Mouse (Mus musculus) liver, embryonic 13.5 days (tissue): ENCODE measurements around the gene Tmod2. TPM values are rescaled to one million over a fixed set of nuclear protein-coding genes. Genes with fewer than 3 reads are reported as not detected.
"Not testable (repeated sequence)": the region's sequence is repeated elsewhere in the genome, so short reads cannot be mapped to it uniquely, and the experiment has no call there.

Experiments
- ATAC-seq: fragments of 200-750 bp; cut with Nextera tagmentation; 2 replicates; pipeline ENCODE4 v1.8.0; 2017; ENCODE audit warnings: low read depth, mild to moderate bottlenecking, moderate number of reproducible peaks, moderate library complexity
- DNase-seq: peaks from one replicate; pipeline ENCODE4 v3.0.0; 2022
- H3K27ac ChIP-seq: fragments of 300-500 bp; sonication (generic); 2 replicates; pipeline ENCODE4 v1.5.1; 2015; ENCODE audit warnings: moderate library complexity, mild to moderate bottlenecking, inconsistent platforms
- H3K27me3 ChIP-seq: fragments of 300-500 bp; sonication (generic); 2 replicates; pipeline ENCODE4 v1.6.1; 2015; ENCODE audit warnings: mild to moderate bottlenecking, inconsistent platforms
- H3K36me3 ChIP-seq: fragments of 300-500 bp; sonication (generic); 2 replicates; pipeline ENCODE4 v1.6.1; 2015; ENCODE audit warnings: mild to moderate bottlenecking, inconsistent platforms
- H3K4me1 ChIP-seq: fragments of 300-500 bp; sonication (generic); replicated peaks from 2 replicates; pipeline ENCODE4 v1.6.1; 2015; ENCODE audit warnings: inconsistent platforms
- H3K4me2 ChIP-seq: fragments of 300-500 bp; sonication (generic); 2 replicates; pipeline ENCODE4 v1.6.1; 2015; ENCODE audit warnings: inconsistent platforms, mild to moderate bottlenecking, moderate library complexity
- H3K4me3 ChIP-seq: fragments of 300-500 bp; sonication (generic); replicated peaks from 2 replicates; pipeline ENCODE4 v1.5.1; 2015; ENCODE audit warnings: mild to moderate bottlenecking, inconsistent platforms
- H3K9ac ChIP-seq: fragments of 300-500 bp; sonication (generic); 2 replicates; pipeline ENCODE4 v1.6.1; 2015; ENCODE audit warnings: mild to moderate bottlenecking, inconsistent platforms
- H3K9me3 ChIP-seq: fragments of 300-500 bp; sonication (generic); replicated peaks from 2 replicates; pipeline ENCODE4 v1.6.1; 2016; ENCODE audit warnings: inconsistent platforms
- WGBS: fragments of 180-500 bp; shearing (Covaris S2); methylation state at CpG from one replicate; pipeline ENCODE4 v1.1.7; 2015; ENCODE audit not compliant: insufficient replicate concordance; 5-methylcytosine and 5-hydroxymethylcytosine counted together
- polyA plus RNA-seq: library from polyadenylated mRNA; unstranded; fragments of >200 nt; fragmentation: Nextera tagmentation; extraction: Ambion mirVana; gene quantifications from 2 replicates; pipeline ENCODE4 v1.2.1, GENCODE M21; 2015

Tmod2 gene
- polyA plus RNA-seq, 1 experiment from 2014 or later = 0.62 TPM

DNA sequence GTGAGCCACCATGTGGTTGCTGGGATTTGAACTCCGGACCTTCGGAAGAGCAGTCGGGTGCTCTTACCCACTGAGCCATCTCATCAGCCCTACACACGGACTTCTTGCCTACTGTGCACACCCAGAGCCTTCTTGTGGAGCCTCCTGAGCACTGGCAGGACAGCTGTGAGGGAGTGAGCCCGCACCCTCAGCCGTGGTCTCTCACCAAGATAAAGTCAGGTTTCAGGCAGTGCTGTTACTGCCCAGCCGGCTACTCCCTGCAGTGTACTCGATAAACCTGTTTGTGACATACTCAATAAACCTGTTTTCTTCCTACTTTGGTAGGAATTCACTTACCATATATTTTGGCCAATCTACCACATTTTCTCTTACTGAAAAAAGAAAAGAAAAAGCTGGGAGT is 65.6 kb downstream of the Tmod2 start:
- no peaks in the 10 kb centered on the region for H3K9me3 ChIP-seq
- H3K4me3 ChIP-seq = no peak overlapping the region
- peaks cover 58% of the 10 kb centered on the region for H3K4me1 ChIP-seq
- H3K4me2 ChIP-seq = no peak overlapping the region
- DNase-seq = no peak
- H3K36me3 ChIP-seq = no peaks in the 10 kb centered on the region
- H3K27ac ChIP-seq = no peak overlapping the region; the same call in 1 of the 2 replicates
- WGBS = 44% methylated on average over 8 of the region's 8 CpGs
- peak; percentile 74 for ATAC-seq
- H3K9ac ChIP-seq = no peak overlapping the region
- no peaks in the 10 kb centered on the region for H3K27me3 ChIP-seq

DNA sequence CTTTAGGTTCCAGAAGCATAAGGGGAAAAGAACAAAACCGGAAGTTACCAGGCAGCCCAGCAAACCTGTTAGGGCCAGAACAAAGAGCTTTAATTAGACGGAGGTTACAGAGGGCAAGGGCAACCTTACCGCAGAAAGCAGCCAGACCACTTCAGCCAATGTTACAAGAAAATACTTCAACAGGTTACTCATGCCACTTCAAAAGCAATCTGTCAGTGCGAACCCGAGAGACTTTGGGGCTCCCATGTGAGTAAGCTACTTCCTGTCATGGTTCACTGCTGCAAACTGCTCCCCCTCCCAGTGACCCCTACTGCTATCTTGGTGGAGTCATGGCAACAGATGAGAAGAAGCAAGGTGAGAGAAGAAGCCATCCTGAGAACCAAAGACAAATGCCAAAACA is 69.6 kb downstream of the Tmod2 start:
- Histone ChIP-seq H3K9me3 (no peaks in the 10 kb centered on the region), H3K9ac (no peak overlapping the region), H3K4me3 (no peak overlapping the region), H3K27me3 (no peaks in the 10 kb centered on the region), H3K36me3 (no peaks in the 10 kb centered on the region), H3K27ac (no peak overlapping the region), H3K4me2 (no peak overlapping the region), H3K4me1 (peaks cover 48% of the 10 kb centered on the region)
- DNase-seq (no peak), ATAC-seq (no peak)
- WGBS = 15% methylated on average over 5 of the region's 5 CpGs

DNA sequence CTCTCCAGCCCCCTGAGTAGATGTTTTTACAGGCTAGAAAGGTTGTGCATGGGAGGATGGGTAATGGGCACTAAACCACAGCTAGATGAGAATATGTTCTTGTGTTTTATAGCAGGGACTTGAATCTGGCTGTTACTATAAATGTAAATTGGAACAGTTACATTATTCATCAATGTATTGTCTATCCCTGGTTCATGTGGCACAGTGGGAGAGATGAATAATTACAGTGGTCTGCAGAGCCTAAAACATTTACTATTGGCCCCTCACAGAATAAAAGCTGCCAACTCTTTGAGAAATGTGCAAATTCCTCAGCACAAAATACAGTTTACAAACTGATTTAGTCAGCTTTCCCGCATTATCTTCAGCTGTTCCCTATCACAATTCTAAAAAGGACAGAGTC is 74.7 kb downstream of the Tmod2 start:
- Histone ChIP-seq H3K9me3 (no peaks in the 10 kb centered on the region), H3K27ac (no peak overlapping the region), H3K4me1 (peaks cover 20% of the 10 kb centered on the region), H3K36me3 (0 out of 2 replicates have a peak, but pooled peaks cover 2% of the 10 kb centered on the region), H3K9ac (no peak overlapping the region), H3K4me3 (no peak overlapping the region), H3K4me2 (no peak overlapping the region), H3K27me3 (no peaks in the 10 kb centered on the region)
- 83% methylated on average over 1 of the region's 1 CpGs for WGBS
- DNase-seq (no peak), ATAC-seq (no peak)

DNA sequence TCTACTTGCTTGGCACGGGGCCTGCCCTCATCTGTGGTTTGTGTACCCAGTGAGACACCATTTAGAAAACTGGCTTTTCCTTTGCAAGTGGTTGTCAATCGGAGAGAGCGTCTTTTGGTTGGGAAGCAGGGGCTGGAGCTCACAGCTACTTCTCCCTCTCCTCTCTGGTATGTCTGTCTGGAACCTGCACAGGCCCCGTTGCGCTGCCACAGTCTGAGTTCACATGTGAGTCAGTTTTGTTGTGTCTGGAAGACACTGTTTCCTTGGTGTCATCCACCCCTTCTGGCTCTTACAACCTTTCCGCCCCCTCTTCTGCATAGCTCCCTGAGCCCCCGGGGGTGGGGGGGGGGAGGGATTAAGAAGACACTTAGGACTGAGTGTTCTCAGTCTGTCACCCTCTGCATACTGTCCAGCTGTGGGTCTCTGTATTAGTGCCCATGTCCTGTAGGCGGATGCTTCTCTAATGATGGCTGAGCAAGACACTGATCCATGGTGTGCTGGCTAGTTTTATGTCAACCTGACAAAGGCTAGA is 76.6 kb downstream of the Tmod2 start:
- ATAC-seq (no peak), DNase-seq (no peak)
- Histone ChIP-seq H3K36me3 (0 out of 2 replicates have a peak, but pooled peaks cover 4% of the 10 kb centered on the region), H3K4me3 (no peak overlapping the region), H3K4me1 (peaks cover 11% of the 10 kb centered on the region), H3K9me3 (no peaks in the 10 kb centered on the region), H3K9ac (no peak overlapping the region), H3K4me2 (no peak overlapping the region), H3K27ac (no peak overlapping the region), H3K27me3 (no peaks in the 10 kb centered on the region)
- WGBS = 80% methylated on average over 8 of the region's 8 CpGs

DNA sequence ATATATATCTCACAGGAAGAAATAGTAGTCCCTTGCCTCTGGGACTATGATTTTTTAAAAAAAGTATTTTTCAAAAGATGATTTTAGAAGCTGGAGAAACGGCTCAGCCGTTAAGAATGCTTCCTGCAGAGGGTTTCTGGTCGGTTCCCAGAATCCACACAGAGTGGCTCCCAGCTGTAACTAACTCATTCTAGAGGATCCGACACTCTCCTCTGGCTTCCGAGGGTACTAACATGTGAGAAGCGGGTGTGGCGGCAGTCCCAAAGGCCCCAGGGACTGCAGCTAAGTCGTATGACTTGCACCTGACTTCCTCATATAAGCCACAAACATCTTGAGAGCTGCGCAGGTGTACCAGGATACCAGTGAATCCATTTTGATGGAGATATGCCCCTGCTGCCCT is 78.1 kb downstream of the Tmod2 start:
- 68% methylated on average over 9 of the region's 9 CpGs for WGBS

DNA sequence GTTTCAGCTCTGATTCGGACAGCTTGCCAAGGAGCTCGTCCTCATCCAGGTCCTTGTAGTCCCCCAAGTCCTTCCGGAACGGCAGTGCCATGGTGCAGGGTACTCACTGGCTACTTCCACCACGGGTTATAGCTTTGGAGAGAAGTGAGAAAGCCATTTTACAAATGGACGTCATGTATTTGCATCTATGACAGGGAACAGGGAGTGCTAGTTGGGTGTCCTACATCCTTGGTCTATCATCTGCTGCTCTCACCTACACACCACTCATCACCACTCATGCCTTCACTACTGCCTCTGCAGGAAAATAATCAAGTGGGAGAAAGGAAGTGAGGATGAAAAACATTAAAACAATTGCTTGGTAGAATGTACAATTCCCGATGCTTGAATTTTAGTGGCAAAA is 78.7 kb downstream of the Tmod2 start:
- H3K36me3 ChIP-seq = peaks cover 19% of the 10 kb centered on the region
- H3K9me3 ChIP-seq = no peaks in the 10 kb centered on the region
- H3K27ac ChIP-seq = no peak overlapping the region
- H3K4me3 ChIP-seq = no peak overlapping the region
- peaks cover 12% of the 10 kb centered on the region for H3K4me1 ChIP-seq
- ATAC-seq (no peak), DNase-seq (no peak)
- no peak overlapping the region for H3K9ac ChIP-seq
- no peak overlapping the region for H3K4me2 ChIP-seq
- 79% methylated on average over 7 of the region's 7 CpGs for WGBS
- no peaks in the 10 kb centered on the region for H3K27me3 ChIP-seq

More for the DNA sequence above, 78.1 kb downstream of the Tmod2 start:
- H3K9ac ChIP-seq, H3K4me2 ChIP-seq, H3K9me3 ChIP-seq, DNase-seq, H3K27ac ChIP-seq, H3K4me3 ChIP-seq, H3K27me3 ChIP-seq, ATAC-seq: not testable (repeated sequence)
- H3K36me3 ChIP-seq = peaks cover 14% of the 10 kb centered on the region
- peaks cover 11% of the 10 kb centered on the region for H3K4me1 ChIP-seq

DNA sequence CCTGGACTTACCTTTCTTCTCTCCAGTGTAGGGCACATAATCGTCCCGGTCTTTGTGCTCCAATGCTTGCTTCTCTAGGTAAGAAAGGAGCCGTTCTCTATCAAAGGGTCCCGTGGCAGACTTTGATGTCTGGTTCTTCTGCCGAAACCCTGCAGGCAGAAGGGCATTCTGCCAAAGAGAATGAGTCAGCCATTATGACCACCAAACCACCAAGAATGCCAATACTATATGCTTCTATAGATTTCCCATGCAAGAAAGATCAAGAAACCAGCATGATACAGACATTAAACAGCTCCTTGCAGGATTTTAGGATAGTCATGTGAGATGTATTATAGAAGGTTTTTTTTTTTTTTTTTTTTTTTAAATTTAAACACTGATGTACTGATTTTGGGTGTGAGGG is 81.8 kb downstream of the Tmod2 start:
- no peak overlapping the region for H3K4me2 ChIP-seq
- H3K27me3 ChIP-seq = no peaks in the 10 kb centered on the region
- peaks cover 19% of the 10 kb centered on the region for H3K36me3 ChIP-seq
- DNase-seq (no peak), ATAC-seq (no peak)
- peaks cover 9% of the 10 kb centered on the region for H3K4me1 ChIP-seq
- WGBS = 80% methylated on average over 5 of the region's 5 CpGs
- no peaks in the 10 kb centered on the region for H3K9me3 ChIP-seq
- H3K27ac ChIP-seq = no peak overlapping the region
- no peak overlapping the region for H3K9ac ChIP-seq
- H3K4me3 ChIP-seq = no peak overlapping the region

DNA sequence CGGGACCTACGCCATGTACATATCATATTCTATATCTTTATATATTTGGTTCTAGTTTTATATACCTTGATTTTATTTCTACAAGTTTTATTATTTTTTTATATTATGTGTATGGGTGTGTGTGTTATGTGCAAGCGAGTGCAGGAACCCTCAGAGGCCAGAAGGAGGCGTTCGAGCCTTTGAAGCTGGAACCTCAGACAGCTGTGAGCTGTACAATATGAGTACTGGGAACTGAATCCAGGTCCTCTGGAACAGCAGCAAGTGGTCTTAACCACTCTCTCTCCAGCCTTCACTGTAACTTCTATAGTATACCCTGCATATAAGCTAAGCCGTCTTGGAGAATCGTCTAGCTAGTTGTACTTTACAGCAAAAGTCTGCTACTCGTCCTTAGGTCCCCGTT is 83.0 kb downstream of the Tmod2 start:
- Histone ChIP-seq H3K4me1 (peaks cover 9% of the 10 kb centered on the region), H3K9me3 (no peaks in the 10 kb centered on the region), H3K36me3 (peaks cover 19% of the 10 kb centered on the region), H3K9ac (no peak overlapping the region), H3K4me3 (no peak overlapping the region), H3K27ac (peak overlapping the region; percentile 47; the same call in 1 of the 2 replicates), H3K4me2 (no peak overlapping the region), H3K27me3 (no peaks in the 10 kb centered on the region)
- ATAC-seq = no peak
- no peak for DNase-seq
- WGBS = 89% methylated on average over 9 of the region's 9 CpGs

DNA sequence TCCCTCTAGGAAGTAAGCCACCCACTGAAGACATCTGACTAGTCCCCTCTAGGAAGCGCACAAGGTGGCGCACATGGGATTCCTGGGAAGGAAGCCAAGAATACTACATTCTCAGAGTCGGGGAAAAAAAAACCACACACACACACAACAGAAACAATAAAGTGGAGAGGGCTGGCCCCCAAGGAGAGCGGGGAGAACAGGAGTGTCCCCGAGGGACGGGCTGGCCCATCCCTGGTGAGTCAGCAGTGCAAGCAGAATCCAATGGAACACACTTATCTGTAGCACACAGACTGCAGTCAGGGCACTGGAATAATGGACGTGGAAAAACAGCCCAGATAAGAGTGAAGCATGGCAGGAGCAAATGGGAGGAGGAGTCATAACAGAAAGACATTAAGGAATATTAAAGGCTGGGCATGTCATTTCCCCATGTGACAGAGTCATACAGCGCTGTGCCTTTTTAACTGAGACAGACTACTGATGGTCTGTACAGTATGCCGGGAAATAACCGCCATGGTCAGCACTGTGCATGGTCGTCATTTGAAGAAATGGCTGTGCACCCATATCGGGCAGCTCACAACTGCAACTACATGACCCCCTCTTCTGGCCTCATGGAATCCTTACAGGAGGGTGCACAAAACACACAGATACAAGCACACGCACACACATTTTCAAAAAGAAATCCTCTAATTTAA is 83.6 kb downstream of the Tmod2 start:
- Histone ChIP-seq H3K4me2 (peak overlapping the region; percentile 28; the same call in 1 of the 2 replicates), H3K36me3 (peaks cover 19% of the 10 kb centered on the region), H3K9ac (no peak overlapping the region), H3K4me3 (no peak overlapping the region), H3K27me3 (no peaks in the 10 kb centered on the region), H3K27ac (peak overlapping the region; percentile 47), H3K9me3 (no peaks in the 10 kb centered on the region), H3K4me1 (peaks cover 9% of the 10 kb centered on the region)
- WGBS = 62% methylated on average over 13 of the region's 13 CpGs
- ATAC-seq (peak; percentile 99), DNase-seq (peak; percentile 66)

DNA sequence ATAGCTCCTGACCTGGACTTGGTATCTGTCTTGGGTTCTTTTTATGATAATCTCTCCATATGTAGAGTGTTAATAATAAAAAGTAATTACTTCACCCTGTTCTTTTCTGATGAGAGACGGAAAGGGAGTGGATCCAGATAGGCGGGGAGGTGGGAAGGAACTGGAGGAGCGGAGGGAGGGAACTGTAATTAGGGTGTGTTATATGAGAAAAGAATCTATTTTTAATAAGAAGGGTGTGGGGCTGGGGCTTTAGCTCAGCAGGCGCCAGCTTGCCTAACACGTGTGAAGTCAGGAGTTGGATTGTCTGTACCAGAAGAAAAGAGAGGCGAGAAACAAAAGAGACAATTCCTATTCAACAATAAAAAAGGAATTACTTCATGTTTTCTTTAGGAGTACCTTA is 87.5 kb downstream of the Tmod2 start:
- no peak overlapping the region for H3K4me3 ChIP-seq
- peaks cover 11% of the 10 kb centered on the region for H3K36me3 ChIP-seq
- peaks cover 9% of the 10 kb centered on the region for H3K4me1 ChIP-seq
- H3K4me2 ChIP-seq = no peak overlapping the region
- H3K27me3 ChIP-seq = no peaks in the 10 kb centered on the region
- no peak for DNase-seq
- H3K9ac ChIP-seq = no peak overlapping the region
- H3K27ac ChIP-seq = no peak overlapping the region
- 75% methylated on average over 6 of the region's 6 CpGs for WGBS
- no peaks in the 10 kb centered on the region for H3K9me3 ChIP-seq
- ATAC-seq = no peak

DNA sequence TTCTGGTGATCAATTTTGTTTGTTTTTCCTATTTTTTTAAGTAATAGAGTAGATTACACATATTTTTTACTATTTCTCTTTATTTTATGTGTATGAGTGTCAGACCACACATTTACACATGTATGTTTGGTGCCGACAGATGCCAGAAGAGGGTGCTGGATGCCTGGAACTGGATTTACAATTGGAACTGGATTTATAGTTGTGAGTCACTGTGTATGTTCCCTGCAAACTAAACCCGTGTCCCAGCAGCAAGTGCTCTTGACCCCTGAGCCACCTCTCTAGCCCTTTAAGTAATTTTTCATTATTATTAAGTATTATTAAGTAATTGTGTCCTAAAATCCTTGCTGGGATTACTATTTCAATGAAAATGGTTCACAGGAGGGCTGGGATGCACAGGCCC is 88.9 kb downstream of the Tmod2 start:
- WGBS = 70% methylated on average over 2 of the region's 2 CpGs
- no peak overlapping the region for H3K4me2 ChIP-seq
- peaks cover 2% of the 10 kb centered on the region for H3K4me1 ChIP-seq
- no peaks in the 10 kb centered on the region for H3K9me3 ChIP-seq
- ATAC-seq (no peak), DNase-seq (no peak)
- H3K4me3 ChIP-seq = no peak overlapping the region
- H3K27ac ChIP-seq = no peak overlapping the region
- H3K27me3 ChIP-seq = no peaks in the 10 kb centered on the region
- H3K36me3 ChIP-seq = no peaks in the 10 kb centered on the region; the same call in 1 of the 2 replicates
- H3K9ac ChIP-seq = no peak overlapping the region

DNA sequence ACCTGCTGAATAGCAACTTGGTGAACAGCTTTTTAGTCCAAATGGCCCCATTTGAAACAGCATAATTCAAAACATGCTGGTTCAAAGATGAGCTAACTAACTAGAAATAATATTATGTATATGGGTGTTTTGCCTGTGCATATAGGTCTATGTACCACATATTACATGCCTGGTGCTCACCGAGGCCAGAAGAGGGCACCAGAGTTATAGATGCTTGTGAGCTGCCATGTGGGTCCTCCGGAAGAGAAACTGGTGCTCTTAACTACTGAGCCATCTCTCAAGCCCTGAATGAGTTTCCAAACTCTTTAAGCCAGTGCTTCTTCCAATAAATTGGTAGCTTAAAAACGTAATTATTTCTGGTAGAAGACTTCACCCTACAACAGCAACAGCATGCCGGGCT is 89.3 kb downstream of the Tmod2 start:
- Histone ChIP-seq H3K27ac (no peak overlapping the region), H3K4me1 (no peaks in the 10 kb centered on the region), H3K4me3 (no peak overlapping the region), H3K9ac (no peak overlapping the region), H3K36me3 (no peaks in the 10 kb centered on the region; the same call in 1 of the 2 replicates), H3K9me3 (no peaks in the 10 kb centered on the region), H3K4me2 (no peak overlapping the region), H3K27me3 (no peaks in the 10 kb centered on the region)
- peak; percentile 39 for DNase-seq
- 48% methylated on average over 4 of the region's 4 CpGs for WGBS
- 0 out of 2 replicates have a peak, but pooled peaks have one; percentile 53 for ATAC-seq
